Mouse (Mus musculus): ENCODE results near the gene AC131692.1. TPM values are rescaled to one million over a fixed set of nuclear protein-coding genes. Genes with fewer than 3 reads are reported as not detected.

The AC131692.1 gene
- polyA plus RNA-seq, 1 experiment from 2014 or later = 0.27 TPM

- ATAC-seq (ENCODE audit: low FRiP score) = peak; percentile 82
- Histone ChIP-seq H3K36me3 (ENCODE audit: control insufficient read depth, insufficient read depth, low read length) (peaks cover 7% of the 10 kb centered on the region), H3K4me3 (ENCODE audit: low read depth, low read length) (peak within 1 kb of the TSS; percentile 52), H3K9me3 (ENCODE audit: control insufficient read depth, low read length) (no peaks in the 10 kb centered on the region), H3K4me1 (ENCODE audit: control insufficient read depth, insufficient read depth, low read length) (peaks cover 6% of the 10 kb centered on the region), H3K4me2 (peak within 1 kb of the TSS; percentile 89), H3K27me3 (ENCODE audit: control insufficient read depth, insufficient read depth, low read length) (no peaks in the 10 kb centered on the region), H3K27ac (ENCODE audit: low read depth, low read length) (peak within 1 kb of the TSS; percentile 38; the same call in 1 of the 2 replicates), H3K9ac (ENCODE audit: low read length) (peak within 1 kb of the TSS; percentile 71)
- DNase-seq (ENCODE audit: low spot score, missing footprints) = peak; percentile 99
- 2% methylated on average over 33 of the region's 33 CpGs for WGBS
Observed at GRCm38 (mm10) chr19:6076564-6077393, 17.4 kb upstream of the AC131692.1 start, which contains the start of gene Vps51. Gene Vps51 (minus strand): TSS chr19:6077231.

- DNase-seq (ENCODE audit: low spot score, missing footprints) = no peak
- Histone ChIP-seq H3K4me1 (ENCODE audit: control insufficient read depth, insufficient read depth, low read length) (peaks cover 14% of the 10 kb centered on the region), H3K4me2 (no peak within 1 kb of the TSS), H3K4me3 (ENCODE audit: low read depth, low read length) (no peak within 1 kb of the TSS), H3K27me3 (ENCODE audit: control insufficient read depth, insufficient read depth, low read length) (no peaks in the 10 kb centered on the region), H3K9ac (ENCODE audit: low read length) (no peak within 1 kb of the TSS), H3K36me3 (ENCODE audit: control insufficient read depth, insufficient read depth, low read length) (peaks cover 11% of the 10 kb centered on the region), H3K9me3 (ENCODE audit: control insufficient read depth, low read length) (no peaks in the 10 kb centered on the region), H3K27ac (ENCODE audit: low read depth, low read length) (no peak within 1 kb of the TSS)
- 93% methylated on average over 12 of the region's 12 CpGs for WGBS
- ATAC-seq (ENCODE audit: low FRiP score) = no peak
Observed at GRCm38 (mm10) chr19:6079983-6080480, 14.2 kb upstream of the AC131692.1 start, which contains the start of gene Tmem262. Gene Tmem262 (plus strand): TSS chr19:6080033.

DNA sequence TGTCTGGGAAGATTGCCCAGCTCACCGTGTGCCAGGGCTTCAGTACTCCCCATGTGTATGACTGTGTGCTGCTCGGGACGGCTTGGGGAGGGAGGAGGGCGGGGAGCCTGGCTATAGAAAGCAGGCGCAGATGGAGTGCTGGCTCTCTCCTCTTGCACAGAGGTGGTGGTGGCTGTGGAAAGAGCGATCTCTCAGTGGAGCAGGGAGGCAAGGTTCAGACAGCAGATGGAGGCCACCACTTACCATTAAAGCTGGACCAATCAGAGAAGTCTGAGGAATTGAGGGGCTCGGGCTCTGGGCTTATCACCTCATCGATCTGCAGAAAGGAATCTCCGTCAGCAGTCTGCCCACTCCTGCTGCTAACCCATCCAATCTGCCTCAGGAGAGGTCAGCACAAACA is 12.1 kb upstream of the AC131692.1 start, which contains the start of gene Gm28374:
TSS of gene Gm28374 (minus strand) at position 101 of the 400 bp plus-strand sequence.
- ATAC-seq (ENCODE audit: low FRiP score) (no peak), DNase-seq (ENCODE audit: low spot score, missing footprints) (no peak)
- H3K27me3 ChIP-seq (ENCODE audit: control insufficient read depth, insufficient read depth, low read length) = no peaks in the 10 kb centered on the region
- WGBS = 91% methylated on average over 9 of the region's 9 CpGs
- H3K27ac ChIP-seq (ENCODE audit: low read depth, low read length) = no peak within 1 kb of the TSS
- no peak within 1 kb of the TSS for H3K9ac ChIP-seq (ENCODE audit: low read length)
- no peak within 1 kb of the TSS for H3K4me2 ChIP-seq
- peaks cover 12% of the 10 kb centered on the region for H3K4me1 ChIP-seq (ENCODE audit: control insufficient read depth, insufficient read depth, low read length)
- no peaks in the 10 kb centered on the region for H3K9me3 ChIP-seq (ENCODE audit: control insufficient read depth, low read length)
- no peak within 1 kb of the TSS for H3K4me3 ChIP-seq (ENCODE audit: low read depth, low read length)
- peaks cover 11% of the 10 kb centered on the region for H3K36me3 ChIP-seq (ENCODE audit: control insufficient read depth, insufficient read depth, low read length)

DNA sequence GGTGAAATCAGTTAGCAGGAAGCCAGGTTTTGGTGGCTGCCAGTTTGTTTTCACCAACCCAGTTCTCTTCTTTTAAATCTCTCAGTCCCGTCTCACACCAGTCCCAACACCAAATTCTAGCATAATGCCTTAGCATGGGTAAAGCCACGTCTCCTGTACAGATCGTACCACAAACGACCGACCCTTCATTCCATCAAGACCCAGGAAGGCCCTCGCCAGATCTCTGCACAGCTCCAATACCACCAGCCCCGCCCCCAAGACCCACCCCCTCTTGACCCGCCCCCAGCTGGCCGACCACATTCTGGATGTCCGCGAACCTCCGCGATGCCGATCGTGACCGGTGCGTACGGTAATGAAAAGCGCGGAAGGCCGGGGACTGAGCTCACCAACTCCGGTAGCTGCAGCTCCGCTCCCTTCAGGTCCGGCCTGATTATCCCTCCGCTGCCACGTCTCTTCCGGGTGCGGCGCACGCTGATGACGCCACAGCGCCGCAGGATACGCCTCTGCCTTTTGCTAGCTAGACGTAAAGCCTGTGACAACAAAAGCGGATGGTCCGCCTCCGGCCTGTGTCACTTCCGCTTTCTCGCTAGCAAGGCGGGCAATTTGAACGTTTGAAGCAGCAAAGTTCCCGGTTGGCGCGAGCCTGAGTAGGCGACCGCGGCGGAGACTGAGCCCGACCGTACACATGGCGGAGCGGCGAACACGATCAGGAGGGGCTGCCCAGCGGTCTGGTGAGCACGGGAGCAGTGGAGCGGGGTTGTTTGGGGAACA is 9.6 kb upstream of the AC131692.1 start, which contains the start of the genes Zfpl1 and Cdca5:
TSS of gene Zfpl1 (minus strand) at position 479 of the 771 bp plus-strand sequence.
TSS of gene Cdca5 (plus strand) at position 506 of the 771 bp plus-strand sequence.
- H3K4me3 ChIP-seq (ENCODE audit: low read depth, low read length) = peak within 1 kb of the TSS; percentile 80
- ATAC-seq (ENCODE audit: low FRiP score) (peak; percentile 92), DNase-seq (ENCODE audit: low spot score, missing footprints) (peak; percentile 100)
- peaks cover 12% of the 10 kb centered on the region for H3K4me1 ChIP-seq (ENCODE audit: control insufficient read depth, insufficient read depth, low read length)
- H3K27me3 ChIP-seq (ENCODE audit: control insufficient read depth, insufficient read depth, low read length) = no peaks in the 10 kb centered on the region
- H3K9me3 ChIP-seq (ENCODE audit: control insufficient read depth, low read length) = no peaks in the 10 kb centered on the region
- peak within 1 kb of the TSS; percentile 77 for H3K9ac ChIP-seq (ENCODE audit: low read length)
- H3K4me2 ChIP-seq = peak within 1 kb of the TSS; percentile 80
- under 1% methylated on average over 58 of the region's 58 CpGs for WGBS
- peaks cover 12% of the 10 kb centered on the region for H3K36me3 ChIP-seq (ENCODE audit: control insufficient read depth, insufficient read depth, low read length)
- H3K27ac ChIP-seq (ENCODE audit: low read depth, low read length) = peak within 1 kb of the TSS; percentile 30; the same call in 1 of the 2 replicates

DNA sequence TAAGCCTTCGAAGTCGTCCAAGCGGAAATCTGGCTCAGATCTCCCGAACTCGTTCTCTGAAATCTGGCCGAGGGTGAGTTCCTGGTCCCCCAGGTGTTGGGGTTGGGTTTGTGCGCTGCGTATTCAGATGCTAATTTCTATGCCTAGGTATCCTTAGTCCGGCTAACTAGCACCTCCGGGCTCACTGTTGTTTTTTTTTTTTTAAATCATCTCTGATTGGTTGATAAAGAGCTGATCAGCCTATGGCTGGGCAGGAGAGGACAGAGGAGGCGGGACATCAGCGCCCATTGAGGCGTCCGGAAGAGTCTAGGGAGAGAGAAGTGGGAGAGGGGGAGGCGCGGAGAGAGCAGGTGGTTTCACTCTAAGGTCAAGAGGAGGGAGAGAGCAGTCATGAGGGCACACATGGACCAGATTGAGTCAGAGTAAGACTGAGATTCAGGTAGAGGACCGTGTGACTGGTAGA is 8.8 kb upstream of the AC131692.1 start:
- no peaks in the 10 kb centered on the region for H3K27me3 ChIP-seq (ENCODE audit: control insufficient read depth, insufficient read depth, low read length)
- H3K36me3 ChIP-seq (ENCODE audit: control insufficient read depth, insufficient read depth, low read length) = peaks cover 13% of the 10 kb centered on the region
- H3K9me3 ChIP-seq (ENCODE audit: control insufficient read depth, low read length) = no peaks in the 10 kb centered on the region
- DNase-seq (ENCODE audit: low spot score, missing footprints) = peak; percentile 94
- ATAC-seq (ENCODE audit: low FRiP score) = peak; percentile 81
- peak overlapping the region; percentile 80 for H3K4me3 ChIP-seq (ENCODE audit: low read depth, low read length)
- H3K9ac ChIP-seq (ENCODE audit: low read length) = peak overlapping the region; percentile 70
- H3K4me2 ChIP-seq = peak overlapping the region; percentile 80
- H3K27ac ChIP-seq (ENCODE audit: low read depth, low read length) = no peak overlapping the region; the same call in 1 of the 2 replicates
- WGBS = under 1% methylated on average over 17 of the region's 17 CpGs
- peaks cover 12% of the 10 kb centered on the region for H3K4me1 ChIP-seq (ENCODE audit: control insufficient read depth, insufficient read depth, low read length)

DNA sequence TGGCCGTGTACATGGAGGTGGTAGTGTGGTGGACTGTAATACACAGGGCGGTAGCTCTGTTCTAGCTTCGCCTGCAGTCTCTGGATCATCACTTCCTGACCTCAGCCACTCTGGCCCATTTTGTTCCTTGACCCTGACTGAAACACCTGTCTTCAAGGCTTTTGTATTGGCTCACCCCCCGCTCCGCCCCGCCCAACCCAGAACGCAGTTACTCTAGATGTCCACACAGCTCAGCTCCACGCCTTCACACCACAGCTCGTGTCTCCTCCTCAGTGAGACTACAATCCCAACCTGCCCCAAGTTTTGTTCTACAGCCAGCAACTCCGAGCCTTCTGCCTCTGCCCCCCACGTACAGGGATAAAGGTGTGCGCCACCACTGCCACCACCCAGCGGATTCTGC is 5.4 kb upstream of the AC131692.1 start:
- ATAC-seq (ENCODE audit: low FRiP score) (no peak), DNase-seq (ENCODE audit: low spot score, missing footprints) (no peak)
- Histone ChIP-seq H3K4me1 (ENCODE audit: control insufficient read depth, insufficient read depth, low read length) (peaks cover 8% of the 10 kb centered on the region), H3K27me3 (ENCODE audit: control insufficient read depth, insufficient read depth, low read length) (no peaks in the 10 kb centered on the region), H3K9ac (ENCODE audit: low read length) (no peak overlapping the region), H3K4me3 (ENCODE audit: low read depth, low read length) (no peak overlapping the region), H3K4me2 (no peak overlapping the region), H3K36me3 (ENCODE audit: control insufficient read depth, insufficient read depth, low read length) (peaks cover 10% of the 10 kb centered on the region; the same call in 1 of the 2 replicates), H3K27ac (ENCODE audit: low read depth, low read length) (no peak overlapping the region), H3K9me3 (ENCODE audit: control insufficient read depth, low read length) (no peaks in the 10 kb centered on the region)
- 96% methylated on average over 13 of the region's 13 CpGs for WGBS

GRCm38 (mm10) chr19:6097847-6098246 is 3.6 kb downstream of the AC131692.1 start:
- H3K27ac ChIP-seq (ENCODE audit: low read depth, low read length) = no peak overlapping the region
- DNase-seq (ENCODE audit: low spot score, missing footprints) (no peak), ATAC-seq (ENCODE audit: low FRiP score) (no peak)
- peaks cover 6% of the 10 kb centered on the region for H3K36me3 ChIP-seq (ENCODE audit: control insufficient read depth, insufficient read depth, low read length)
- no peak overlapping the region for H3K4me3 ChIP-seq (ENCODE audit: low read depth, low read length)
- no peaks in the 10 kb centered on the region for H3K27me3 ChIP-seq (ENCODE audit: control insufficient read depth, insufficient read depth, low read length)
- H3K4me1 ChIP-seq (ENCODE audit: control insufficient read depth, insufficient read depth, low read length) = no peaks in the 10 kb centered on the region
- H3K4me2 ChIP-seq = no peak overlapping the region
- no peak overlapping the region for H3K9ac ChIP-seq (ENCODE audit: low read length)
- no peaks in the 10 kb centered on the region for H3K9me3 ChIP-seq (ENCODE audit: control insufficient read depth, low read length)
- 89% methylated on average over 3 of the region's 3 CpGs for WGBS

- no peak overlapping the region for H3K4me3 ChIP-seq (ENCODE audit: low read depth, low read length)
- DNase-seq (ENCODE audit: low spot score, missing footprints) (peak; percentile 47), ATAC-seq (ENCODE audit: low FRiP score) (no peak)
- no peaks in the 10 kb centered on the region for H3K4me1 ChIP-seq (ENCODE audit: control insufficient read depth, insufficient read depth, low read length)
- H3K9ac ChIP-seq (ENCODE audit: low read length) = no peak overlapping the region
- 76% methylated on average over 6 of the region's 6 CpGs for WGBS
- no peak overlapping the region for H3K4me2 ChIP-seq
- H3K36me3 ChIP-seq (ENCODE audit: control insufficient read depth, insufficient read depth, low read length) = no peaks in the 10 kb centered on the region; the same call in none of the 2 replicates
- no peak overlapping the region for H3K27ac ChIP-seq (ENCODE audit: low read depth, low read length)
- H3K9me3 ChIP-seq (ENCODE audit: control insufficient read depth, low read length) = no peaks in the 10 kb centered on the region
- no peaks in the 10 kb centered on the region for H3K27me3 ChIP-seq (ENCODE audit: control insufficient read depth, insufficient read depth, low read length)
Observed at GRCm38 (mm10) chr19:6101186-6101585, 7.0 kb downstream of the AC131692.1 start.
